Mouse (Mus musculus) intestine, embryonic 15.5 days (tissue): ENCODE measurements around the gene Atp13a5. TPM values are rescaled to one million over a fixed set of nuclear protein-coding genes. Genes with fewer than 3 reads are reported as not detected.

Experiments
- ATAC-seq: fragments of 200-750 bp; cut with Nextera tagmentation; 2 replicates; pipeline ENCODE4 v1.8.0; 2017; ENCODE audit warnings: moderate TSS enrichment, moderate library complexity
- H3K27ac ChIP-seq: fragments of 300-500 bp; sonication (generic); 2 replicates; pipeline ENCODE4 v1.5.1; 2015; ENCODE audit warnings: mild to moderate bottlenecking, inconsistent platforms
- H3K27me3 ChIP-seq: fragments of 300-500 bp; sonication (generic); replicated peaks from 2 replicates; pipeline ENCODE4 v1.6.1; 2015; ENCODE audit warnings: inconsistent platforms
- H3K36me3 ChIP-seq: fragments of 300-500 bp; sonication (generic); 2 replicates; pipeline ENCODE4 v1.6.1; 2015; ENCODE audit warnings: inconsistent platforms
- H3K4me1 ChIP-seq: fragments of 300-500 bp; sonication (generic); replicated peaks from 2 replicates; pipeline ENCODE4 v1.6.1; 2015; ENCODE audit warnings: inconsistent platforms
- H3K4me2 ChIP-seq: fragments of 300-500 bp; sonication (generic); replicated peaks from 2 replicates; pipeline ENCODE4 v1.6.1; 2015; ENCODE audit warnings: mild to moderate bottlenecking, inconsistent platforms
- H3K4me3 ChIP-seq: fragments of 300-500 bp; sonication (generic); replicated peaks from 2 replicates; pipeline ENCODE4 v1.5.1; 2015; ENCODE audit warnings: inconsistent platforms
- H3K9ac ChIP-seq: fragments of 300-500 bp; sonication (generic); 2 replicates; pipeline ENCODE4 v1.6.1; 2015; ENCODE audit warnings: inconsistent platforms
- H3K9me3 ChIP-seq: fragments of 300-500 bp; sonication (generic); 2 replicates; pipeline ENCODE4 v1.6.1; 2016; ENCODE audit warnings: inconsistent platforms
- WGBS: fragments of 180-500 bp; shearing (Covaris S2); methylation state at CpG from one replicate; pipeline ENCODE4 v1.1.7; 2015; 5-methylcytosine and 5-hydroxymethylcytosine counted together
- polyA plus RNA-seq: library from polyadenylated mRNA; unstranded; fragments of >200 nt; fragmentation: Nextera tagmentation; extraction: Ambion mirVana; gene quantifications from 2 replicates; pipeline ENCODE4 v1.2.1, GENCODE M21; 2015

Atp13a5 gene
- polyA plus RNA-seq, 1 experiment from 2014 or later = not detected

DNA sequence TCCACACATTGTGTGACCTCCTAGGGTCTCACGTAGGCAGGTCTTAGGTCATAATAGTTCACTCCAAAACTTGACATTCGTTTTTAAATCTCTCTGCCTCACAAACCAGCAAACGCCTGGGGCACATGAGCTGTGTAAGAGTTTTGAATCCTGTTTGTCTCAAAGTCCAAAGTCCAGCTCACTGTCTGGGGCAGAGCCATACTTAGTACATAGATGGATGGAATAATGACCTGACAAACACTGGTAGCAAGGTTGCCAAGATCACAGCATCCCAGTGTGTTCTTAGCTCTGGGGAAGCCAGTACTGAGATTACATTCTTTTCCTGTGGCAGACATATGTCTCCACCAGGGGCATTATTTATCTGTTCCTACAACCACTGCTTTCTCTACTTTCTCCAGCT, 63.5 kb downstream of the Atp13a5 start:
- ATAC-seq = no peak
- Histone ChIP-seq H3K36me3 (no peaks in the 10 kb centered on the region), H3K27me3 (no peaks in the 10 kb centered on the region), H3K4me3 (no peak overlapping the region), H3K9ac (no peak overlapping the region), H3K9me3 (no peaks in the 10 kb centered on the region), H3K4me1 (no peaks in the 10 kb centered on the region), H3K27ac (no peak overlapping the region), H3K4me2 (no peak overlapping the region)
- WGBS = 78% methylated on average over 3 of the region's 3 CpGs

DNA sequence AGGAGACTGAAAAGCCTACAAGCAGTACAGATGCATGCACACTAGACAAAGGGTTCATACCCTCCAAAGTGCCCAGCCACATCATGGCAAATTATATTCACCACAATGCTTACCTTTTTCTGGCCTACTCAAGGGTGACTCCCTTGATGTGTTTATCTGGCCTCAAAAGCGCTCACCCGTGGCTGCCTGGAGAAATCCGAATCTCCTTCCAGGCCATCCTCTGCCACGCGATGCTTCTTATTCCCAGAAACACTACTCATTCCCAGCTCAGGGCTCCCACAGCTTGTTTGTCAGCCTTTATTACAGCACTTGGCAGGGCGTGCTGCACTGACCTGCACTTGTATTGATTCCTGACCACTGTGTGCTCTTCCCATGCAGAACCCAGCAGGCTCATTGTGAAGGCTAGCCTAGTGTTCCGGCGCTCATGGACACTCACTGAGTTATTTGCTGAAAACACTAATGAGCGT, 80.9 kb downstream of the Atp13a5 start:
- Histone ChIP-seq H3K9me3 (no peaks in the 10 kb centered on the region), H3K4me2 (no peak overlapping the region), H3K4me1 (no peaks in the 10 kb centered on the region), H3K27me3 (no peaks in the 10 kb centered on the region), H3K36me3 (no peaks in the 10 kb centered on the region), H3K27ac (no peak overlapping the region), H3K9ac (no peak overlapping the region), H3K4me3 (no peak overlapping the region)
- WGBS = 80% methylated on average over 9 of the region's 9 CpGs
- ATAC-seq = no peak

DNA sequence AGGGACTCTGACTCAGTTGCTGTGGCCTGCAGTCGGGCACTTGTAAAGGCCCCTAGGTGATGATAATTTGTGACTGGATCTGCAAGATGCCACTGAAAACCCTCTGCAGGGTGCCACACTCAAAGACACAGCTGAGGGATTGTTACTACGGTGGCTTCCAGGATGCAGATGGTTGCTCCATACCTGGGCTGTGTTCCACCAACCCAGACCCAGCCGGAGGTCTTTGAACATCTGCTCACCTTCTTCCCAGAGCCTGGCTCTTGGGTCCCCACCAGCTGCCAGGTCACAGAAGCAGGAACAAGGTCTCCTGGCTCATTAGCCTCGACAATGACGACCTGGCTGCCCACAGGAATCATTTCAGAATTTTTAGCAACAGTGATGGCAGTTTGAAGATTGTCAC, 97.8 kb downstream of the Atp13a5 start:
- Histone ChIP-seq H3K36me3 (no peaks in the 10 kb centered on the region), H3K4me3 (no peak overlapping the region), H3K9me3 (no peaks in the 10 kb centered on the region), H3K27me3 (0 out of 2 replicates have a peak, but pooled peaks cover 5% of the 10 kb centered on the region), H3K4me2 (no peak overlapping the region), H3K4me1 (no peaks in the 10 kb centered on the region), H3K27ac (no peak overlapping the region), H3K9ac (no peak overlapping the region)
- ATAC-seq = no peak
- WGBS = 83% methylated on average over 5 of the region's 5 CpGs

DNA sequence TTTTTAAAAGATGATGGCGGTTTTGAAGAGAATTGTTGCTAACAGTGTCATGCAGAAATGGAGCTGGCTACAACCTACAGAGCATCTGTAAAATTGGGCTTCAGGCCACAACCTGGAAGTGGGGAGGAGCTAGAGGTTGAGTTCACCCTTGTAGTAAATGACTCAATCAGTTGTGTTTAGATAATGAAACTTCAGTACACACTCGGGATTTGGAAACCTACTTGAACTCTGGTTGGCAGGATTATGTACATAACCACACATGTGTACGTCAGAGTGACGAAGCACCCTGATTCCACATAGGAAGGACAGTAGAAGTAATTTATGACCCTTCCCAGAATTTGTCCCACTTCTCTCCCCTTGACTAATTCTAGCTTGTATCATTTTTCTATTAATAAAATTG, 124.2 kb downstream of the Atp13a5 start:
- Histone ChIP-seq H3K4me2 (no peak overlapping the region), H3K27me3 (no peaks in the 10 kb centered on the region), H3K27ac (no peak overlapping the region), H3K4me1 (no peaks in the 10 kb centered on the region), H3K9ac (no peak overlapping the region), H3K9me3 (no peaks in the 10 kb centered on the region), H3K4me3 (no peak overlapping the region), H3K36me3 (no peaks in the 10 kb centered on the region)
- 66% methylated on average over 4 of the region's 4 CpGs for WGBS
- ATAC-seq = no peak

DNA sequence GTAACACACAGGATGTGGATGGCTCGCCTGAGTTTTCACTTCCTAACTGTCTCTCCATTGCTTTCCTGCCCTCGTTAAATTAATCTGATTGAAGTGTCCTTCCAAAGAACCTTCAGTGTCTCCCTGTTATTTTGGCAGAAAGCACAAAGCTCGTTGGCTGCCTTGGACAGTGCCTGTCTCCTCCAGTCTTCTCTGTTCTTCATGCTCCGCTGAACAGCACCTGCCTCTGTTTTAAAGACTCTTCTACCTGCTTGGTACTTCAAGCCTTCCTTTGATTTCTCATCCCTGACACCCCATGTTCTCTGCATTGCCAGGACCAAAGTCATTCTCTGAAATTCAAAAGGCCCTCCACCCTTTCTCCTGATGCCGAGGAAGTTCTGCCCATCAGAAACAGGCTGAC, 142.6 kb downstream of the Atp13a5 start:
- Histone ChIP-seq H3K9ac (no peak overlapping the region), H3K27ac (no peak overlapping the region), H3K27me3 (no peaks in the 10 kb centered on the region), H3K9me3 (no peaks in the 10 kb centered on the region), H3K4me3 (no peak overlapping the region), H3K36me3 (no peaks in the 10 kb centered on the region), H3K4me2 (no peak overlapping the region), H3K4me1 (no peaks in the 10 kb centered on the region)
- ATAC-seq = no peak
- WGBS = 81% methylated on average over 5 of the region's 5 CpGs

DNA sequence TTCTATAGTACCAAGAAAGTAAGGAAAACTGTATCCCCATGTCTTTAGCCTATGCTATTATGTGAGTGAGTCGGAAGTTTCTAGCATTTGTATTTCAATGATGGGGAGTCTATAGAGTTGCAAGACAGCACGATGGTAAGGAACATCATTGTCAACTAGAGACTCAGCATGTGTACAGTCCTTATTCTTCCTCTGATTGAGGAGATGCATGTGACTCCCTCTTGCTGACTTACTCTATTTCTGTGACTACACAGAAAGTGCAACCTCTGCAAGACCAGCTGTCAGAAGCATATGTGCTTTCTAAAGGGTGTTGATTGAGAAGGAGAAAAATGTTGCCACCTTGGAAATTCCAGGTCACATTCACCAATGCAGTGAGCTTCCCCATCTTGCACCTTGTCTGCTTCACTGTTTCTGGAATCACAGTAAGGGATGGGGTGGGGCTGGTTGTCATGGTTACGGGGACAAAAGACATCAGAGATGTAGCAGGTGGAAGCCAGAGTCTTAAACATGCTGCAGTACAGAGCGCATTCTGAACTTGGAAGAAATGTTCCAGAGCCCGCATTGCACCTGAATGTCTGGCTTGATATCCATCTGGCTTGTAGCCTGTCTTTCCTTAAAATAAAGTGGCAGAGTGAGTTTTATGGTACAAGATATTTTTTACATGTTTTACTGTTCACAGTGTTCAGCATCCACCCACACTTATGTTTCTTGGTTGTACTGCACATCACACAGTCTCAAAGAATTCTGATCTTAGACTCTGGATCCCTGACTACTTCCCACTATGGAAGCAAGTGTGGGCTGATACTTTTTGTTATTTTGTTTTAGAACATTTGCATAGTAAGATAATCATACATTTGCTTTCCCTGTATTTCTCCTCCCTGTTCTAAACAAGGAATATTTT, 161.9 kb downstream of the Atp13a5 start:
- Histone ChIP-seq H3K9me3 (no peaks in the 10 kb centered on the region), H3K4me2 (no peak overlapping the region), H3K9ac (no peak overlapping the region), H3K27ac (no peak overlapping the region), H3K27me3 (no peaks in the 10 kb centered on the region), H3K4me3 (no peak overlapping the region), H3K36me3 (no peaks in the 10 kb centered on the region), H3K4me1 (no peaks in the 10 kb centered on the region)
- ATAC-seq = no peak
- 79% methylated on average over 5 of the region's 5 CpGs for WGBS

DNA sequence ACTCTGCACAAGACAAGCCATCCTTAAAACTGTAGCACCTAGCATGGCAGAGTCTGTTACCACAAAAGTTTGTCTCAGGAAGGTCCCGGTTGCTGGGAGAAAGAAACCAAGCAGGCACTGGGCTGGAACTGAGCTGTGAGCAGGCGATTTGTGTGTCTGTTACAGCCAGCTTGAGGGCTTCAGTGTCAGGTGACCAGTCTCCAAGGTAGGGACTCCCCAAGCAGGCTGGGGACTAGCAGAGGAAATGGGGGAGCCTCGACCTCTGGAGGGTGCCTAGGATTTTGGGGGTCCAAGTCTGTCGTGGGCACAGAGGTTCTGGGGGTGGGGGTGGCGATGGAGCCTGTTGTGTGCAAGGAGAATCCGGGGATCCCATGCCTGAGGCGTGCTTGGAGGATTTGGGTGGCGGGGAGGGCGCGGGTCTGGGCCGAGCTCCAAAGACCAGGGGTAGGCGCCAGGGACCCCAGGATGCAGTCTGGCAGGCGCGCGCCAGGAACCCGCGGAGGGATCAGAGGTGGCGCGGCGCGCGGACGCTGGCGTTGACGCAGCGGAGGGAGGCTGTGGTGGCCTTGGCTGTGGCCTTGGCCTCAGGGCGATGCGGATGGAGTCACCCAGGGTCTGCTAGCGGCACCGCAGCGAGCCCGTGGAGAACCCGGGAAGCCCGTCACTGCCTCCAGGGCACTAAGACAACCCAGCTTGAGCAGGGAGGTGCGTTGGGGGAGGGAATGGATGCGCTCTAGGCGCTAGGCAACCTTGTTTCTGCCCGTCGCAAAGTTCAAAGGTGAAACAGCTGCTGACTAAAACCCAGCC, 168.7 kb downstream of the Atp13a5 start, which contains the start of gene Hrasls:
Gene Hrasls (plus strand): TSS at position 91 of the 807 bp plus-strand sequence.
- peak; percentile 61 for ATAC-seq
- Histone ChIP-seq H3K36me3 (no peaks in the 10 kb centered on the region), H3K27me3 (peaks cover 18% of the 10 kb centered on the region), H3K4me3 (peak within 1 kb of the TSS; percentile 33), H3K4me1 (0 out of 2 replicates have a peak, but pooled peaks cover 8% of the 10 kb centered on the region), H3K9ac (peak within 1 kb of the TSS; percentile 26; the same call in 1 of the 2 replicates), H3K27ac (no peak within 1 kb of the TSS), H3K4me2 (peak within 1 kb of the TSS; percentile 86), H3K9me3 (no peaks in the 10 kb centered on the region)
- 2% methylated on average over 39 of the region's 39 CpGs for WGBS

DNA sequence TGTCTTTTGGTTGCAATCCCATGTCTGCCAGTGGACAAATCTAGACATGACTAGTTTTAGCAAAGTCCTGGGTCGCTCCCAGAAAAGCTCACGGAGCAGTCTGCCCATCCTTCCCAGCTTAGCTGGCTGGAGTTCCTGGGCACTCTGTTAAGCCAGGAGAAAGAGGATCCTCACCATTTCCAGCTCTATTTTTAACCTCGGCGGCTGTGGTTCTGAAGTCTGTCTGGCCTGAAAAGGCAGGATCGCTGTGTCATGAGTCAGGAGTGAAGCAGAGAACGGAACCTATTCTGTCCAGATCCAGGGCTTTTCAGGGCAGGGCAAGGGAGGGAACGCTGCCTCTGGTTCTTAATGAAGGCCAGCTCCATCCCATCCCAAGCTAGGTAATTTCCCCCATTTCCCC, 169.7 kb downstream of the Atp13a5 start:
- H3K9me3 ChIP-seq = no peaks in the 10 kb centered on the region
- no peak overlapping the region for H3K27ac ChIP-seq
- no peak overlapping the region for H3K4me2 ChIP-seq
- H3K4me3 ChIP-seq = no peak overlapping the region
- H3K27me3 ChIP-seq = peaks cover 18% of the 10 kb centered on the region
- 0 out of 2 replicates have a peak, but pooled peaks cover 8% of the 10 kb centered on the region for H3K4me1 ChIP-seq
- ATAC-seq = no peak
- H3K36me3 ChIP-seq = no peaks in the 10 kb centered on the region
- H3K9ac ChIP-seq = no peak overlapping the region
- WGBS = 61% methylated on average over 7 of the region's 7 CpGs

DNA sequence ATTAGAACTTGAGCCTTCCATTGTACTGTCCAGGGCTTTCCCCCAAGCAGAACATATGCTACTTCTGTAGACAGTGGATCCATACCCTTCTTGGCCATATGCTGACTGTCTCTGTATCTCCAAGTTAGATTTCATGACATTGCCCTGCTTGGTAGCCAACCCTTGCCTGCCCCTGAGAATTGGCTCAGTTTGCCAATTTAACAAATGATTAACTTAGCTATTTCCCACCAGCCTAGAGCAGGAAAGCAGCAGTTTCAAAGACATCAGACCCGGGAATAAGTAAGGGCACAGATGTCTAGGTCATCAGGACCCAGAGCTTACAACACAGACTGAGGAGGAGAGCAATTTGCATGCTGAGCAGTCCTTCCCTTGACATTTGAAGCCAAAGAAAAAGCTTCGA, 173.0 kb downstream of the Atp13a5 start:
- ATAC-seq = no peak
- WGBS = 39% methylated on average over 2 of the region's 2 CpGs
- H3K4me1 ChIP-seq = 0 out of 2 replicates have a peak, but pooled peaks cover 8% of the 10 kb centered on the region

DNA sequence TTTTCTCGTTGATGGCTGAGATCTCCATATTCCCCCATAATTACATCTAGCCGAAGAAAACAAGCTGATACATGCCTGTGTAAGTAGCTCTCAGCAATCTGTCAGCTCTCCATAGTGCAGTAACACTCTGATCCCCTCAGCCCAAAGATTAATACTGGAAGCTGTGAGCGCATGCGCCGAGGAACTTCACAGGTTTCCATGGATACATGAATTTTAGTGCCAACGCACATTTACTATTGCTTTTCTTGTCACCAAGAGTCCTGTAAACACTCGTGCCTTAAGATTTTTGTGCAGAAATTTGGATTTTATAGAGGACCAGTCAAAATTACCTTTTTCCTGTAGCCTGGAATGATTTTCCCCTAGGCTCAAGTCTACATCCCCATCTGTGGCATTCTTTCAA, 173.7 kb downstream of the Atp13a5 start:
- Histone ChIP-seq H3K27ac (no peak overlapping the region), H3K9ac (no peak overlapping the region), H3K4me1 (0 out of 2 replicates have a peak, but pooled peaks cover 2% of the 10 kb centered on the region), H3K27me3 (peaks cover 4% of the 10 kb centered on the region), H3K36me3 (no peaks in the 10 kb centered on the region), H3K4me3 (no peak overlapping the region), H3K4me2 (no peak overlapping the region), H3K9me3 (no peaks in the 10 kb centered on the region)
- no peak for ATAC-seq
- WGBS = 76% methylated on average over 7 of the region's 7 CpGs

More for the DNA sequence above, 173.0 kb downstream of the Atp13a5 start:
- Histone ChIP-seq H3K4me2 (no peak overlapping the region), H3K9me3 (no peaks in the 10 kb centered on the region), H3K27ac (no peak overlapping the region), H3K9ac (no peak overlapping the region), H3K4me3 (no peak overlapping the region), H3K27me3 (peaks cover 9% of the 10 kb centered on the region), H3K36me3 (no peaks in the 10 kb centered on the region)

DNA sequence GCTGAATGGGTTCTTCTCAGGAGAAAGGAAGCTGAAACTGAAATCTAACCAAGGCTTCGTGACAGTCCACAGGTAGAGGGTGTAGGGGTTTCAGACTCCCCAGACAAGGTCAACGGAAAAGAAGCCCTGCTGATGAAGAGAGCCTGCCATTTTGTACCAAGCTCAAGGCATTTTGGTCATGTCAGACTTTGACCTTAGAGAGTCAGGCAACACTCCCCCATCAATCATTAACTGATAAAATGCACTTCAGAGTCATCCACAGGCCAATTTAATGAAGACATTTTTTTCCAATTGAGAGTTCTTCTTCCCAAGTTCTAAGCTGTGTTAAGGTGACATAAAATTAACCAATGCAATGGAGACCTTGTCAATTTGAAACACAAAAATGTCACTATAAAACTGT, 177.4 kb downstream of the Atp13a5 start:
- Histone ChIP-seq H3K4me2 (no peak overlapping the region), H3K9me3 (no peaks in the 10 kb centered on the region), H3K27ac (no peak overlapping the region), H3K9ac (no peak overlapping the region), H3K27me3 (no peaks in the 10 kb centered on the region), H3K4me3 (no peak overlapping the region), H3K4me1 (no peaks in the 10 kb centered on the region), H3K36me3 (no peaks in the 10 kb centered on the region)
- no peak for ATAC-seq
- WGBS = 92% methylated on average over 2 of the region's 2 CpGs

DNA sequence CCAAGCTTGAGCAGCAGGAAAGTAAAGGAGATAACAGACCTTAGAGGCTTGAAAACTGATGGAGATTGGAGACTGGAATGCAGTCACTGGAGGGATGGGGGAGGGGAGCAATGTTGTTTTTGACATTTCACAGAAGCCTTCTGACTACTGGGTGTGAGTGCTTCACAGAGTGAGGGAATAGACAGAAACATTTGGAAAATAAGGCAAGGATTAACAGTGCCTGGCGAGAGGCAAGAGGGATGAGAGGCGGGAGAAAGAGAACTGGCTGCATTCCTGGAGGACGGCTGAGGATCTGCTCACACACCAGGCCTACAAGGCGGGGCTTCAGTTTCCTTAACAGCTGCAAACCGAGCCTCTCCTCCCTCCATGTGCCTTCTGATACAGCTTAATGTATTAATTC, 180.1 kb downstream of the Atp13a5 start:
- peak; percentile 84 for ATAC-seq
- Histone ChIP-seq H3K4me3 (no peak overlapping the region), H3K9ac (no peak overlapping the region), H3K9me3 (no peaks in the 10 kb centered on the region), H3K4me1 (no peaks in the 10 kb centered on the region), H3K27me3 (no peaks in the 10 kb centered on the region), H3K4me2 (no peak overlapping the region), H3K27ac (0 out of 2 replicates have a peak overlapping the region, but pooled peaks have one; percentile 2), H3K36me3 (no peaks in the 10 kb centered on the region)
- WGBS = 17% methylated on average over 5 of the region's 5 CpGs
